Mouse (Mus musculus) intestine, embryonic 16.5 days (tissue): ENCODE results near the gene Noxred1. TPM values are rescaled to one million over a fixed set of nuclear protein-coding genes. Genes with fewer than 3 reads are reported as not detected.
"Not testable (repeated sequence)": the region's sequence is repeated elsewhere in the genome, so short reads cannot be mapped to it uniquely, and the experiment has no call there.

Source experiments
- ATAC-seq: fragments of 200-750 bp; cut with Nextera tagmentation; 2 replicates; pipeline ENCODE4 v1.8.0; 2017; ENCODE audit warnings: moderate TSS enrichment, moderate library complexity
- H3K27ac ChIP-seq: fragments of 300-500 bp; sonication (generic); 2 replicates; pipeline ENCODE4 v1.5.1; 2014; ENCODE audit warnings: mild to moderate bottlenecking, low read length
- H3K27me3 ChIP-seq: fragments of 300-500 bp; sonication (generic); replicated peaks from 2 replicates; pipeline ENCODE4 v1.6.1; 2014; ENCODE audit warnings: low read length, control low read depth, mixed read lengths; ENCODE audit not compliant: control insufficient read depth, insufficient read depth
- H3K36me3 ChIP-seq: fragments of 300-500 bp; sonication (generic); 2 replicates; pipeline ENCODE4 v1.6.1; 2014; ENCODE audit warnings: low read length, control low read depth; ENCODE audit not compliant: control insufficient read depth, insufficient read depth
- H3K4me1 ChIP-seq: fragments of 300-500 bp; sonication (generic); 2 replicates; pipeline ENCODE4 v1.6.1; 2014; ENCODE audit warnings: low read length, control low read depth, mixed read lengths; ENCODE audit not compliant: control insufficient read depth, insufficient read depth
- H3K4me2 ChIP-seq: fragments of 300-500 bp; sonication (generic); 2 replicates; pipeline ENCODE4 v1.6.1; 2014; ENCODE audit warnings: low read depth, low read length, control low read depth
- H3K4me3 ChIP-seq: fragments of 300-500 bp; sonication (generic); 2 replicates; pipeline ENCODE4 v1.5.1; 2014; ENCODE audit warnings: mild to moderate bottlenecking, low read length
- H3K9ac ChIP-seq: fragments of 300-500 bp; sonication (generic); 2 replicates; pipeline ENCODE4 v1.6.1; 2014; ENCODE audit warnings: low read depth, low read length
- H3K9me3 ChIP-seq: fragments of 300-500 bp; sonication (generic); 2 replicates; pipeline ENCODE4 v1.6.1; 2016; ENCODE audit warnings: low read length, control low read depth; ENCODE audit not compliant: control insufficient read depth
- WGBS: fragments of 180-500 bp; shearing (Covaris S2); extraction: QIAGEN DNeasy Blood & Tissue Kit; methylation state at CpG from one replicate; pipeline ENCODE4 v1.1.7; 2014; 5-methylcytosine and 5-hydroxymethylcytosine counted together
- polyA plus RNA-seq: library from polyadenylated mRNA; unstranded; fragments of >200 nt; fragmentation: Nextera tagmentation; extraction: Ambion mirVana; gene quantifications from 2 replicates; pipeline ENCODE4 v1.2.1, GENCODE M21; 2015

The Noxred1 gene
- polyA plus RNA-seq, 1 experiment from 2014 or later, result 0.49 TPM

DNA sequence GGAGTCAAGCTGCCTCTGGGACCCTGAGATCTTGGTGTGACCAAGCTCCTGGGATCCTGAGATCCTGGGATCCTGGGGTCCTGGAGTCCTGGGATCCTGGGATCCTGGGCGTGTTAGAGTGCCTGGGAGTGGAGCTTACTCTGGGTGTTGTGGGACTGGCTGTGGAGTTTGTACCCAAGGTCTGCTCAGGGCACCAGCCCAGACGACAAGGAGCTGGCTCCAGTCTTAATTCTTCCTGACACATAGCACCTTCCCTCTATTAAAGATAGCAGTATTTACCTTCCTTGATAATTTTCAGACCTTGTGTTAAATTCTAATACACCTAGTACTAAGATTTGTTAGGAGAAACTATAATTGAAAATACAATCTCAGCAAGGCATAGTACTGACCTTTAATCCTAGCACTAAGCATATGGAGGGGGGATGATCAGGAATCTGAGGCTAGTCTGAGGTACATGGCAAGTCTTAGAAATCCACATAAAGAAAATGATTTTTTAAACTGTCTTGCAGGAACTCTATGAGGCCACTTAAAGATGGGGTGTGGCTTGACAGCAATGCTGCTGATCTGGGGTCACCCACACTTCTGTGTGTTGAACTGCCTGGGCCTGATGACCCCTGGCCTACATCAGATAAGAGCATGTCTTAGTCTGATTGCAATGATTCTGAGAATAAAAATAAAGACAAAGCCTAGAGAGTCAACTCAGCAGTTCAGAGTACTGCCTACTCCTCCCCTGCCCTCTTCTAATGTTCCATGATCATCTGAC is 25.5 kb downstream of the Noxred1 start:
- Histone ChIP-seq H3K27me3 (no peaks in the 10 kb centered on the region), H3K4me1 (no peaks in the 10 kb centered on the region), H3K9ac (no peak overlapping the region), H3K36me3 (no peaks in the 10 kb centered on the region), H3K27ac (peak overlapping the region; percentile 15; the same call in 1 of the 2 replicates), H3K9me3 (no peaks in the 10 kb centered on the region), H3K4me3 (no peak overlapping the region), H3K4me2 (no peak overlapping the region)
- peak; percentile 86 for ATAC-seq
- 44% methylated on average over 2 of the region's 2 CpGs for WGBS

DNA sequence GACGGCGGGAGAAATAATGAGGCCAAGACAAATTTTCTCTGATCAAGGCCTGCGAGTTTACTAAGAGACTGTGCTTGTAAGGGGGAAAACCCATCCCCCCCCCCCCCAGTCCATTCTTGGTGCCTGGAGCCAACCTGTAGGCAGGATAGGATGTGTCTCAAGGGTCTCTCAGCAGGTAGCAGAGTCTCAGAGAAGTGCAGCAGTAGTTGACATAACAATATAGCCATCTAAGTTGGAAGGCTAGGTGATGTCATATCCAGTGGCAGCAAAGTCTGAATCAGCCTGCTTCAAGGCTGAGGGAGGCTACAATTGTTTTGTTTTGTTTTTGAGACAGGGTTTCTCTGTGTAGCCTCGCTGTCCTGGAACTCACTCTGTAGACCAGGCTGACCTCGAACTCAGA is 32.7 kb downstream of the Noxred1 start:
- H3K36me3 ChIP-seq, H3K4me2 ChIP-seq, H3K27me3 ChIP-seq, H3K4me1 ChIP-seq, H3K9me3 ChIP-seq, H3K27ac ChIP-seq, H3K4me3 ChIP-seq, ATAC-seq, H3K9ac ChIP-seq: not testable (repeated sequence)
- WGBS, result 88% methylated on average over 5 of the region's 5 CpGs

DNA sequence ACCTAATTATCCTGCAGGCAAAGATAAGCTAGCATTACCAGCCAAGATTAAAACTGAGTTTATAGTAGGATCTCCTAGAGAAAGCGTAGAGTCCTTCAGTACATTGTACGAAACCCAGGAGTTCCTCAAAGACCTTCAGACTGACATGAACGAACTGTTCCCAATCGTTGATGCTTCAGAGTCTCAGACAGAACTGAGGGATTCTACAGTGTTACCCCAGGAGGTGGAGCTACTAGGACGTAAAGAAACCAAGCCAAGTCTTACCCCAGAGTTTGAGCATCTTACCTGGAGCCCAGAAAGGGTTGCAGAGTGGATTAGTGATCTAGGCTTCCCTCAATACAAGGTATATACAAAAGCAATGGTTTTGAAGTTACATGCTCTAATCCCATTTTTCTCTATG is 36.8 kb downstream of the Noxred1 start:
- Histone ChIP-seq H3K4me3 (no peak overlapping the region), H3K4me1 (peaks cover 4% of the 10 kb centered on the region), H3K36me3 (no peaks in the 10 kb centered on the region), H3K4me2 (no peak overlapping the region), H3K9ac (no peak overlapping the region), H3K27ac (no peak overlapping the region), H3K9me3 (no peaks in the 10 kb centered on the region), H3K27me3 (no peaks in the 10 kb centered on the region)
- WGBS, result 66% methylated on average over 5 of the region's 5 CpGs
- ATAC-seq, result no peak

DNA sequence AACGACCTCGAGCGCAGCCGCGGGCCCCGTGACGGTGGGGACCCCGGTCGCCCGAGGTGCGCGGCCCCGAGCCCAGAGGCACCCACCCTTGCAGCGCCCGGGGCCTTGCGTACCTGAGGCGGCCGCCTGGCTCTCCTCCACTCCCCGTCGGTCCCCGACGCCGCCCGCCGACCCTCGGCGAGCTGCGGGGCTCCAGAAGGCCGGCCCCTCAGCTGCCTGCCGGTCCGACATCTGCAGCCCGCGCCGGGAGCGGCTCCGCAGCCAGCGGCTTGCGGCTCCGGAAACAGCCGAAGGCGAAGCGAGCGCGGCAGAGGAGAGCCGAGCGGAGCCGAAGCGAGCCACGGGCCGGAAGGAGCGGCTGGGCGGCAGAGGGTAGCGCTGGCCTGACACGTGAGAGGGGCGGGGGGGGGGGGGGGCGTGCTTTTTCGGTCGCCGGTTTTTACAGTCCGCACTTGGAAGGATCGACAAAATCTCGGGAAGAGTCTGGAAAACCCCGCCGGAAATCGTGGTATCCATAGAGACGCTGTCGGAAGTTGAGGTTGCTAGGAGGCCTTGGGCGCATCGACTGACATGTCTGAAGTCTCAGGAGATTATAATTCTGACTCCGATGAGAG is 38.5 kb downstream of the Noxred1 start, which contains the start of gene Tmed8:
Gene Tmed8, minus strand, starts transcription at position 482 of the 614 bp plus-strand sequence.
- peak within 1 kb of the TSS; percentile 37; the same call in 1 of the 2 replicates for H3K27ac ChIP-seq
- H3K36me3 ChIP-seq, result no peaks in the 10 kb centered on the region
- no peaks in the 10 kb centered on the region for H3K9me3 ChIP-seq
- H3K9ac ChIP-seq, result peak within 1 kb of the TSS; percentile 90
- ATAC-seq, result peak; percentile 95
- peak within 1 kb of the TSS; percentile 91 for H3K4me3 ChIP-seq
- H3K4me1 ChIP-seq, result peaks cover 4% of the 10 kb centered on the region
- peak within 1 kb of the TSS; percentile 90 for H3K4me2 ChIP-seq
- whole genome bisulfite sequencing, result under 1% methylated on average over 67 of the region's 70 CpGs
- no peaks in the 10 kb centered on the region for H3K27me3 ChIP-seq

DNA sequence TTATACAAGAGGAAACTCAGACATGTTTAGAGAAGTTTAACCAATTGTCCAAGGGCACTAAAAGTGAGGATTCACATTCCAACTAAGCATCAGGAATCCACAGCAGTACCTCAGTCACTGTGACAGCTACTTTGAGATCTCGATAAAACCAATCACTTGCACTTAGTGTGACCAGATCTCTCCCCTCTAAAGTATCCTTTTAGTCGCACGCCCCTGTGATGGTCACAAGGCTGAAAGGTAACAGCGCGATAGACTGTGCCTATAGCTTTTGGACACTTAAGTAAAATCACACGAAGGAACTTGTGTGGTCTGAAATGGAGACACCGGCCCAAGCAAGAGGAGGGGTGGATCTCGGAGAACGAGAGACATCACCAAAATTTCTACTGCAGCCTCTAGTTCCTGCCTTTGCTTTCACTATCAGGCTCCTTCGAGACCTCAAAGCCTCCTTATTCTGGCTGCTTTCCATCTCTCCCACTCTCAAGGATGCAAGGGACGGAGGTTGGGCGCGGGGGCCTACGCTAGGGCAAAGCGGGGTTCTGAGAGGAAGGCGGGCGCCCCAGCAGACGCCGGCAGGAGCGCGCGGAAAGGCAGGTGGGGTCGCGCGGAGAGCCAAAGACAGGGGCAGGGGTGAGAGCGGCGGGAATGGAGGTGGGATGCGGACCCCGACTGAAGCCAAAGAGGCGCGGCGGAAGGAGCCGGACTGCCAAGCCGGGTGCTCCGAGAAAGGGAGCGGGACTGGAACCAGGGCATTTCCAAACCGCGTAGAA is 39.1 kb downstream of the Noxred1 start, which contains the start of gene Samd15:
Gene Samd15, plus strand, starts transcription at position 518 of the 767 bp plus-strand sequence.
- Histone ChIP-seq H3K4me1 (peaks cover 4% of the 10 kb centered on the region), H3K4me3 (peak within 1 kb of the TSS; percentile 91), H3K27ac (peak within 1 kb of the TSS; percentile 37; the same call in 1 of the 2 replicates), H3K4me2 (peak within 1 kb of the TSS; percentile 90), H3K36me3 (no peaks in the 10 kb centered on the region), H3K9ac (peak within 1 kb of the TSS; percentile 90), H3K9me3 (no peaks in the 10 kb centered on the region), H3K27me3 (no peaks in the 10 kb centered on the region)
- 1% methylated on average over 38 of the region's 38 CpGs for WGBS
- peak; percentile 69 for ATAC-seq

DNA sequence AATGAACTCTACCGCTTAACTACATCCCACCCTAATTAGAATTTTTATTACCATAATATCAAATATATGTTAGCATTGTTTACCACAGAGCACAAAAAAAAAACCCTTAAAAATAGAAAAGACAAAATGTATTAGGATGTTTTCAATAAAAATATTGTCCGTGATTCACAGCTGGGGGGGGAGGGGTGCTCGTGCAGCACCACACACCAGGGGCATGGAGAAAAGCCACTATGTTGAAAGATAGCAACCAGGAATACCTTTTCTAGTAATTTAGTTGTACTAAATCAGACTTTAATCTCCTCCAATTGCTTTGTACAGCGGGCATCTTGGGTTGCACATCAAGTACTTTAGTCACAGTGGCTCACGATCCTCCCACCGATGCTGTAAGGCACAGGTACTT is 39.7 kb downstream of the Noxred1 start:
- Histone ChIP-seq H3K4me3 (peak overlapping the region; percentile 91), H3K9me3 (no peaks in the 10 kb centered on the region), H3K36me3 (no peaks in the 10 kb centered on the region), H3K27ac (no peak overlapping the region), H3K9ac (peak overlapping the region; percentile 90), H3K4me1 (peaks cover 4% of the 10 kb centered on the region), H3K4me2 (peak overlapping the region; percentile 90), H3K27me3 (no peaks in the 10 kb centered on the region)
- WGBS, result 54% methylated on average over 6 of the region's 6 CpGs
- ATAC-seq, result no peak

DNA sequence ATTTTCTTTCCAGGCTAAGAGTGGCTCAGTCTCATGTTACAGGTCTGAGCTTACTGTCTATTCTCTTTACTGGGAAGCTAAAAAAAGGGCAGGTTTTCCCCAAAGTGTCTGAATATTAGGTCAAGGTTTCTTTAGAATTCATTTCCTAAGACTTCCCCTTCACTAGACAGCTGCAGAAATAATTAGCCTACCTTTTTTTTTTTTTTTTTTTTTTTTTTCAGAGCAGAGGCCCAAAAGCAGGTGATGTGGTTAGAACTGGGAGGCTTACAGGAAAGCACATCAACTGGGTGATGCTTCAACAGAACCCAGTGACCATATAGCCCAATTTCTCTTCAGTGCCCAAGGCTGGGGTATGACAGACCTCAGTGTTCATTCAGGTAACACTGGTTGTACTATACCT is 42.2 kb downstream of the Noxred1 start:
- H3K27ac ChIP-seq, result no peak overlapping the region
- peaks cover 4% of the 10 kb centered on the region for H3K4me1 ChIP-seq
- no peaks in the 10 kb centered on the region for H3K9me3 ChIP-seq
- no peak overlapping the region for H3K4me3 ChIP-seq
- H3K4me2 ChIP-seq, result no peak overlapping the region
- H3K27me3 ChIP-seq, result no peaks in the 10 kb centered on the region
- H3K9ac ChIP-seq, result no peak overlapping the region
- ATAC-seq, result no peak
- H3K36me3 ChIP-seq, result no peaks in the 10 kb centered on the region

DNA sequence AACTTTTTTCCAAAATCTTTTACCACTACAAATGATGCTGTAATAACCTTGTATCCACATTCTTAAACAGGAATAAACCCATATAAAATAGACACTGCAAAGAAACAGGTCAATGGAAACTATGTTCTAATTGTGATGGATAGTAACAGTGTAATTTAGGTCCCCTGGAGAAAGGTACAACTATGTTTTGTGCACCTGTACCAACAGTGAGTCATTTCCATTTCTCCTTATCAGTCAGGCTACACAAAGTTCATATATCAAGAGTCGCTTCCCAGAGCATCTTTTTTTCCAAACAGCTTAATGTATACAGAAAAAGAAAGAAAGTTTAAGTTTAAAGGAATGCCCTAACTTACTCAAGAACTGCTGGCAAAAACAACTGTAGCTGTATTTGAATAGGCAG is 43.5 kb downstream of the Noxred1 start:
- Histone ChIP-seq H3K4me2 (no peak overlapping the region), H3K27me3 (no peaks in the 10 kb centered on the region), H3K27ac (no peak overlapping the region), H3K9ac (no peak overlapping the region), H3K4me1 (peaks cover 4% of the 10 kb centered on the region), H3K9me3 (no peaks in the 10 kb centered on the region), H3K4me3 (no peak overlapping the region), H3K36me3 (no peaks in the 10 kb centered on the region)
- 56% methylated on average over 1 of the region's 1 CpGs for WGBS
- ATAC-seq, result no peak

DNA sequence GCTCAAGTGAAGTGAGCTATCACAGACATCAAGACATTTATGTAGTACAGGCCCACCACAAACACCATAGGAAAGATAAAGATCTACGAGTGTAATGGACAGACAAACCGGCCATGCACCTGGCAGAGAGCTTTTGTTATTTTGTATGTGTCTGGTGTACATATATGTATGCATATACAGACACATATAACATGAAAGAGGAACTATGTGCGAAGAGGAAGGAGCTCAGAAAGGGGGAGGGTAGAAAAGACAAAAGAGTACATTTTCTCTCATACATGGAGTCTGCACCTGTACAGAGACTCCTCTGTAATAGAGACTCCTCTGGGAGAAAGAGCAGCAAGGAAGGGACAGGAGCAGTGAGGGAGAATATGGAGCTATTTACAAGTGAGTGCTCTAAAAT is 45.5 kb downstream of the Noxred1 start:
- ATAC-seq, result no peak

More for the DNA sequence above, 45.5 kb downstream of the Noxred1 start:
- no peaks in the 10 kb centered on the region for H3K36me3 ChIP-seq
- WGBS, result 83% methylated on average over 3 of the region's 3 CpGs
- H3K4me1 ChIP-seq, result no peaks in the 10 kb centered on the region
- no peak overlapping the region for H3K9ac ChIP-seq
- H3K27me3 ChIP-seq, result no peaks in the 10 kb centered on the region
- H3K27ac ChIP-seq, result no peak overlapping the region
- no peak overlapping the region for H3K4me2 ChIP-seq
- no peak overlapping the region for H3K4me3 ChIP-seq
- no peaks in the 10 kb centered on the region for H3K9me3 ChIP-seq
